19 mouse cellular contexts compared by ENCODE assay signal in genomic region chr6:137191026-137191425, GRCm38 (mm10). TPM values are rescaled to one million over a fixed set of nuclear protein-coding genes. Genes with fewer than 3 reads are reported as not detected.
DNase-seq lines count a peak whose midpoint lies in the region; ATAC-seq lines count a peak whose summit lies in the region.
"Had no signal": no experiment of that assay in that cellular context is flagged by ENCODE, and none has a peak within 500 bp of the region (broad histone marks: within the 10 kb centered on the region; RNA-seq: fewer than 3 reads in every experiment).

No protein-coding gene starts in this region.

- no peak overlapping the region for H3K4me3 ChIP-seq in hindbrain, embryonic 16.5 days (ENCODE audit: low read length)
- H3K4me3 ChIP-seq in hindbrain, embryonic 13.5 days: no peak overlapping the region
- H3K4me3 ChIP-seq in lung, embryonic 16.5 days (ENCODE audit: low read length): no peak overlapping the region
- H3K4me3 ChIP-seq: embryonic facial prominence, embryonic 13.5 days; forebrain, embryonic 12.5 days; heart, embryonic 13.5 days had no signal

- intact Hi-C loops in left cerebral cortex, postnatal 14 days (cut with DNase I): no loop called here

- 82% methylated on average over 11 of the region's 11 CpGs for WGBS in hindbrain, embryonic 16.5 days
- WGBS in hindbrain, embryonic 13.5 days: 88% methylated on average over 11 of the region's 11 CpGs
- 76% methylated on average over 11 of the region's 11 CpGs for whole genome bisulfite sequencing in lung, embryonic 16.5 days

- H3K36me3 ChIP-seq in hindbrain, embryonic 16.5 days (ENCODE audit: control insufficient read depth, insufficient read depth, low read length): no peaks in the 10 kb centered on the region
- H3K36me3 ChIP-seq in hindbrain, embryonic 13.5 days: no peaks in the 10 kb centered on the region
- no peaks in the 10 kb centered on the region for H3K36me3 ChIP-seq in lung, embryonic 16.5 days (ENCODE audit: control insufficient read depth, insufficient read depth, low read length)
- H3K36me3 ChIP-seq: embryonic facial prominence, embryonic 13.5 days; forebrain, embryonic 12.5 days; heart, embryonic 13.5 days had no signal

- ATAC-seq in hindbrain, embryonic 16.5 days: peak; percentile 29; the same call in 1 of the 2 replicates
- ATAC-seq in hindbrain, embryonic 13.5 days (ENCODE audit: low FRiP score): no peak
- peak; percentile 36; the same call in 1 of the 2 replicates for ATAC-seq in lung, embryonic 16.5 days (ENCODE audit: low read depth)
- ATAC-seq: forebrain, embryonic 16.5 days; hindbrain, postnatal 0 days had no signal

- H3K4me2 ChIP-seq in hindbrain, embryonic 16.5 days (ENCODE audit: low read length): no peak overlapping the region
- H3K4me2 ChIP-seq in hindbrain, embryonic 13.5 days: no peak overlapping the region
- no peak overlapping the region for H3K4me2 ChIP-seq in lung, embryonic 16.5 days (ENCODE audit: low read depth, low read length)
- H3K4me2 ChIP-seq: embryonic facial prominence, embryonic 13.5 days; forebrain, embryonic 12.5 days; heart, embryonic 13.5 days had no signal

- DNase-seq in lung, postnatal 14 days: no peak
- DNase-seq in ES-CJ7 (ENCODE audit: low read depth, low spot score) (peak; percentile 64), ZHBTc4 (ENCODE audit: low read depth, low spot score) (peak; percentile 63)
- no peak for DNase-seq in embryo, embryonic 10.5 days (ENCODE audit: low spot score)
- DNase-seq in left cerebral cortex, postnatal 14 days (ENCODE audit: low spot score in 2 of 2): no peak
- DNase-seq: adrenal gland, postnatal 14 days; cerebellum, adult 11-12 months; cerebellum, adult 9-10 months; cerebellum, postnatal 25 days; gastrocnemius, postnatal 14 days; heart, postnatal 36 days had no signal

- H3K27me3 ChIP-seq in hindbrain, embryonic 16.5 days (replicated peaks; ENCODE audit: control insufficient read depth, insufficient read depth, low read length): no peaks in the 10 kb centered on the region
- H3K27me3 ChIP-seq in hindbrain, embryonic 13.5 days: no peaks in the 10 kb centered on the region
- no peaks in the 10 kb centered on the region for H3K27me3 ChIP-seq in lung, embryonic 16.5 days (ENCODE audit: control insufficient read depth, insufficient read depth, low read depth, low read length)
- H3K27me3 ChIP-seq: embryonic facial prominence, embryonic 13.5 days; forebrain, embryonic 12.5 days; heart, embryonic 13.5 days had no signal

- no peaks in the 10 kb centered on the region for H3K4me1 ChIP-seq in hindbrain, embryonic 16.5 days (ENCODE audit: control insufficient read depth, insufficient read depth, low read depth, low read length)
- H3K4me1 ChIP-seq in hindbrain, embryonic 13.5 days (replicated peaks): 0 out of 2 replicates have a peak, but pooled peaks cover 3% of the 10 kb centered on the region
- H3K4me1 ChIP-seq in lung, embryonic 16.5 days (replicated peaks; ENCODE audit: control insufficient read depth, insufficient read depth, low read length): peaks cover 2% of the 10 kb centered on the region
- H3K4me1 ChIP-seq: embryonic facial prominence, embryonic 13.5 days; forebrain, embryonic 12.5 days; heart, embryonic 13.5 days had no signal

- no peaks in the 10 kb centered on the region for H3K9me3 ChIP-seq in hindbrain, embryonic 16.5 days (ENCODE audit: control insufficient read depth, low read length)
- H3K9me3 ChIP-seq in hindbrain, embryonic 13.5 days: no peaks in the 10 kb centered on the region
- no peaks in the 10 kb centered on the region for H3K9me3 ChIP-seq in lung, embryonic 16.5 days (ENCODE audit: control insufficient read depth, low read length)
- H3K9me3 ChIP-seq: embryonic facial prominence, embryonic 13.5 days; forebrain, embryonic 12.5 days; heart, embryonic 13.5 days had no signal

- H3K27ac ChIP-seq in hindbrain, embryonic 16.5 days (ENCODE audit: low read depth, low read length): no peak overlapping the region
- H3K27ac ChIP-seq in hindbrain, embryonic 13.5 days: no peak overlapping the region
- no peak overlapping the region for H3K27ac ChIP-seq in lung, embryonic 16.5 days (ENCODE audit: low read length)
- H3K27ac ChIP-seq: embryonic facial prominence, embryonic 13.5 days; forebrain, embryonic 12.5 days; heart, embryonic 13.5 days; hindbrain, postnatal 0 days had no signal

- no peak overlapping the region for H3K9ac ChIP-seq in hindbrain, embryonic 16.5 days (ENCODE audit: low read depth, low read length)
- no peak overlapping the region for H3K9ac ChIP-seq in hindbrain, embryonic 13.5 days
- H3K9ac ChIP-seq in lung, embryonic 16.5 days (ENCODE audit: low read length): no peak overlapping the region
- H3K9ac ChIP-seq: embryonic facial prominence, embryonic 13.5 days; forebrain, embryonic 12.5 days; heart, embryonic 13.5 days had no signal

RNA-seq across cellular contexts. Expression of gene Rerg, which starts 20.7 kb away (rescaled TPM):
- 7.9 and 9.0 TPM in 2 replicates for polyA plus RNA-seq in hindbrain, embryonic 16.5 days (2015; fragmentation: Nextera tagmentation; extraction: Ambion mirVana)
- 3.2 and 3.6 TPM in 2 replicates for polyA plus RNA-seq in hindbrain, embryonic 13.5 days (2015; fragmentation: Nextera tagmentation; extraction: Ambion mirVana)
- 24.9 and 25.0 TPM in 2 replicates for polyA plus RNA-seq in lung, embryonic 16.5 days (2015; fragmentation: Nextera tagmentation; extraction: Ambion mirVana)
- 1 to 10 TPM; 8.1 to 9.3 TPM for total RNA-seq in left cerebral cortex, postnatal 14 days (2021)

Comparison
In these comparisons a context has a peak if more than half of its experiments do, and no peak if none do; other contexts are left out.
1. DNase-seq: peak in ES-CJ7 (single experiment) and ZHBTc4 (single experiment); none in lung, postnatal 14 days (single experiment), embryo, embryonic 10.5 days (single experiment) and left cerebral cortex, postnatal 14 days (0 of 2).